Mouse (Mus musculus) T-helper 2 cell (primary cell): ENCODE results near the gene Tctn1.

Experiments used
- in situ Hi-C: fragments of 300-600 bp; cut with MboI, MseI; formaldehyde crosslinking; loops from one replicate; pipeline ENCODE4 v1.15.1; 2025; ENCODE audit warnings: high pct_unique_total_duplicates

Gene Tctn1

DNA sequence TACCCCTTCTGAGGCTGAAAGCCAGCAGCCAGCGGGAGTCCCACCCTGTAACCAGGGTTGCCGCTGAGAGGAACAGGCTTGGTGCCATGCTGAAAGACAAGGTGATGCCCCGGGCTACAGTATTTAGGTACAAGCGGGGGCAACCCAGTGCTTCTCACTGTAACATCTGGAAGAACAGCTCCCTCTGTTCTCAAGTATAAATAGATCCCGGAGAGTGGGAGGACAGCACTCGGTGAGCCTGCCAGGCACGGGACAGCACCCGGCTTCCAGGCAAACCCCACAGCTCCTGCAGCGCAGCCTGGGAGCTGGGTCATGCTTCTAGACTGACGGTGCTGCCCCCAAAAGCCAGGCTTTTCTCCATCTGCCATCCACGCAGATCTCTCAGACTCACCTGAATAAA, 16.7 kb downstream of the Tctn1 start:
- in situ Hi-C loops = no loop called here

DNA sequence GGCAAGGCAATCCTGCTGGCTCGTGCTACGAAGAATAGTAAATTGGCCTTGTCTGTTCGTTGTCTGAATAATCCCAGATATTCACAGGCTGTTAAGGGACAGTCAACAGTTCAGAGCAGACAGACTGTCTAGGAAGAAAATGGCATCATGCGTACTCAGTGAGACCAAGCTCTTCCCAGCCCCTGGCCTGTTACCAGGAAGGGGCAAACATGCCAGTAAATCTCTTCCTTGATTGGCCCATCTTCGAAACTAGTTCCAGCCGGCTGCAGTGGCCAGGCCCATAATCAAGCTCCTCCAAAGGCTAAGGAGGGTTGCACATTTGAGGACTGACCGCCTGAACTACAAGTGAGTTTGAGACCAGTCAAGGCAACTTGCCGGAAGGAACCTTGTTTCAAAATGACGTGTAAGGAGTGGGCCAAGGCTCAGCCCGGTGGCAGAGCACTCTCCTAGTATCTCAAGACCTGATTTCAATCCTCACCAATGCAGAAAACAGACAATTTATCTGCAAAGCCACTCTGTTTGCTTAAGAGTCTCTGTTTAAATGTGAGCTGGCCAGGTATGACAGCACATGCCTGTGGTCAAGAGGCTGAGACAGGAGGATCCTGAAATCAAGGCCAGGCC, 17.6 kb downstream of the Tctn1 start:
- in situ Hi-C loops = no loop called here

DNA sequence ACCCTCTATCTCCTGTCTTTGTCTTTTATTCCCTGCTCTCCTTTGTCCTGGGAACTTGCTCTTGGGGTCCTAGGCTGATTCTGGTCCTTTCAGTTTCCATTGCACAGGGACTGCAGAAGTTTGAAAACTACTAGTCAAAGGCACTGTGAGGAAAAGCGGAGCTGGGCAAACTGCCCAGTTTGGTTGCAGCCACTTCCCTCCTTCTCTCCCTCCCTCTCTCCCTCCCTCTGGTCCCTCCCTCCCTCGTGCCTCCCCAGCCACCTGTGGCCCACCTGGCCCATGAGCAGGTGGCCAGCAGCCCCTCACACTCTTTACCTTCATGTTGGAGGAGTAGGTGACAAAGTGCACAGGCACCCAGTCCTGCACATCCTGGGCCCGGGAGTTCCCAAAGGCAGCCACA, 19.1 kb downstream of the Tctn1 start:
- in situ Hi-C loops = no loop called here

DNA sequence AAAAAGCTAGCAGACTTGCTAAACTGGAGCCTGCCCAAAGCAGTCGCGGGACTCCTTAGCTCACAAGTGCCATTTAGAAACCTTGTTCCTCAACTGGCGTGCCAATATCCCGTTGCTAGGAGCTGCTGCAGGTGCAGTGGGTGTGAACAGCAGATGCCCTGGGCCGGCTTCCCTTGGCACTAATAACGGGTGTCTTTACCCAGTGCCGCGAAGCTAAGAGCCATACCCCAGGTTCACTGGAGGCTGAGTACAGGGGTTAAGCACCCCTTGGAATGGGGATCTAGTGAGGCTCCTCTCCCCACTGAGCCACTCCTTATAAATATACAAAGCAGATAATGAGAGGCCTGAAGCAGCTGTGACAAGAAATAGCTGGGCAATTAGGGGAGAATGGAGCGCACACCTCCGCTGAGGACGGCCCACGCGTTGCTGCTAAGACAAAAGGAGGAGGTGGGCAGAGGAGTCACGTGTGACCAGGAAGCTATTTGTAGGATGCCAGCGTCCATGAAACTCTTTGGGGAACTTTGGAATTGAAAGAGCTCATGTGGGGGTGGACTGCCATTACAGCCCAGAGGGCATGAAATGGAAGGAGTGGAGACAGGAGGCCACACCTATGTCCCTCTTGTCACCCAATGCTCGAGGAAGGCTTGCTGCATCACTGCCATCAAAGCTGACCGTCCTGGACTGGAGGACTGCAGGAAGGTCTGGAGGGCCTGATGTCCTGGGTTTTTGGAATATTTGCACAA, 20.3 kb downstream of the Tctn1 start:
- in situ Hi-C loops = no loop called here

DNA sequence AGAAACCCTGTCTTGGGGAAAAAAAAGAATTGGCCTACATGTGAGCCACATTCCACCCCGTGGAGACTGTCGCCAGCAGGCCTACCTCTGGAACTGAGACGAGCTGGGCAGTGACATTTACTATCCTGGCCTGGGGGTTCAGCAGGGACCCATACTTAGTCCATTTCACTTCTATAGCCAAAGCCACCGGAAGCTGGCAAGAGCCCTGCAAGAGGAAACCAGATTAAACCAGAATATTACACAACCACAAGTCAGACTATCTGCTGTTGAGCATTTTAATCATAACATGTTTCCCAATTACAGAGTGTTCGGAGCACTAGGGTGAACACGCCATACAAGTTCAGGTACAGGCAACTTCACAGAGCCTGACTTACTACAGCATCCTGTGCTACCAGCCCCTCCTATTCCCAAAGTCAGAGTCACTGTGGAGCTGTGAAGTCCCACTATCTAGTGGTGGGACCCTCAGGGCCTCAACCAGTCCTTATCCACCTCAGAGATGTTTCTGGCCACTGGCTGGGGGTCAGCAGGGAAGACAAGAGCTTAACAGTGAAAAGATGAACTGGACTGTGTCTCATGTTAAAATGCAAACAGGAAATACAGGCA, 21.6 kb downstream of the Tctn1 start:
- in situ Hi-C loops = no loop called here

DNA sequence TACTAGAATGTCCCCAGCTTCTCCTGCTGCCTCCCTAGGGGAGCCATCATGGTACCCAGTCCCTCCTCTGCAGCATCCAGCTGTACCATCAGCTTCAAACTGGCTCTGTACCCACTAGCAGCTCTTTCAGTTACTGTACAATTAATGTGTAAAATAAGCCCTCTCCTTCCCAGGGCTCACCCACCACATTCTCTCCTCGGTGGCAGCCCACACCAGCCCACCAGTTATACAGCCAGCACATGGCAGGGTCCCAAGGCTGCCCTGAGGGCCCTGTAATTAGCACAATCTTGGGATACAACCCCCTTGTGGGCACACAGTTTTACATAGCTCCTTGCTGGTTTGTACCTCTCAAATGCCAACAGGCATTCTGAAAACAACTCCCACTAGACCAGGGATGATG, 23.3 kb downstream of the Tctn1 start:
- in situ Hi-C loops = no loop called here

DNA sequence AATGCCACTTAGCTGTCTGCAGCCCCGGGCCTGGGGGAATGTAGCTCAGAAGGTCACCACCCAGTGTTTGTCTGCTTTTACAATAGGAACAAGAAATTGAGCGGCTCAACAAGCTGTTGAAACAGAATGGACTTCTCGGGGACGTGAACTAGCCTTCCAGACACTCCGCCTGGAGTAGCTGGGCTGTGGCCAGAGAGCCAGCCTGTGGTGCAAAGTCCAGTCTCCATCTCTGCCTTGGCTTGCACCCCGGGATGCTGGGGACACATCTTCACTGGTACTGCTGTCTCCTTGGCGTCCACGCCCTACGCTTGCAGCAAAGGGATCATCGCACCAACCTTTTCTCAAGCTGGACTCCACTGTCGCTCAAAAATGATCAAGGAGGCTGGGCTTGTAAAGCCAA, 23.7 kb downstream of the Tctn1 start:
- in situ Hi-C loops = no loop called here

DNA sequence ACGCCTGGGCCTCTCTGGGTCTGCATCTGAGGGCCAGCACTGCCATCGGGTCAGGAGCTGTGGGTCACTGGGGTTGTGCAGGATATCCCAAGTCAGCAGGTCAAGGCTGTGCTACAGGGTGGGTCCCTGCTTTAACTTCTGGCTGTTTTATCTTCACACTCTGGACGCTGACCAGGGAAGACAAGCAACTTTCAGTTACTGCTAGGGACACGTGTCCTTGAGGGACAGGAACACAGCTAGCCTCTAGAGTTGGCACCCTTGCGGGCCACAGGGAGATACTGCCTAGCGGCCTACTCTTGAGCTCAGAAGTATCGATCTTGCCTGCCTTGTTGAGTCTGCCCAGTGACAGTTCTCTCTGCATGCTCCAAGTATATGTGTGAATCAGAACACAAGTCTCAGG, 24.6 kb downstream of the Tctn1 start:
- in situ Hi-C loops = no loop called here

DNA sequence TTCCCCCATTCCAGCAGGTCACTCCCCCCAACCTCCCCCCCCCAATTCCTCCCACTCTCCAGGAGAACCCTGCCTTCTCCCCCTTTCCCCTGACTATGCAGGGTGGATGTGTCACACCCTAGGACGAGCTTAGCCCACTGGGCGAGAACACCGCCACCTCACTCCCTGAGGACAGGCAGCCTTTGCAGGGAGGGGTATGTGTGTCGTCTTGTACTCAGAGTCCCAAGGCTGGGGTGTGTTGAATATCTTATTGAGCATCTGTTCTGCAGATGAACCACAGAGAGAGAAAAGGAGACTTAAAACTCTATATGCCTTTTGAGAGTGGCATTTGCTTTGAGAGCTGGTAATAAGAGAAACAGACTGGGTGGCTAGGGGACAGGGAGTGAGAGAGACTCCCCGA, 27.1 kb downstream of the Tctn1 start:
- in situ Hi-C loops = no loop called here

DNA sequence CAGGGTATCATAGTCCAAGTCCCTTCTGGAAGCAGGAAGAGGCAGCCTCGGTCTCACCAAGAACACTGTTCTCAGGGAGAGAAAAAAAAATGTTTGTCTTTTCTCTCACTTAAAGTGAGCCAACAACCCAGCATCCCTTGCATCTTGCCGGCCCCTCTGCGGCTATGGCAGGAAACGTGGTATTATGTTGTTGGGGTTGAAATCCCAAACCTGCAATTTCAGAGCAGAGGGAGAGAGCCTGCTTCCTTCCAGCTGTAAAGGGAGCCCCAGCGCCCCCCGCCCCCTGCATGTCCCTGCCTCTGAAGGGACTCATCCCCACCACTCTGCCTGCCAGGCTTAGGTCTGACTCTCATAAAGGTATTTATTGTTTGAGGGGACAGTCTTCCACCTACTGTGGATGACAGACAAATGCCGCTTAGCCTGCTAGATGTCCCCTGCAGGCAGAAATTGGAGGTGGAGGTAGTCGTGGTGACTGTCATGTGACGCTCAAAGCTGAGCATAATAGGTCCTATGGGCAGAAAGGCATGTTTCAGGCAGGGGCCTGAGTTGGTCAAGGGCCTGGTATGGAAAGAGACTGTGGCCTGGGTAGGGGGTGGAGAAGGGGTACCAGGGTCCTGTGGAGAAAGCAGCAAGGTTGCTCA, 28.9 kb downstream of the Tctn1 start:
- in situ Hi-C loops = no loop called here

DNA sequence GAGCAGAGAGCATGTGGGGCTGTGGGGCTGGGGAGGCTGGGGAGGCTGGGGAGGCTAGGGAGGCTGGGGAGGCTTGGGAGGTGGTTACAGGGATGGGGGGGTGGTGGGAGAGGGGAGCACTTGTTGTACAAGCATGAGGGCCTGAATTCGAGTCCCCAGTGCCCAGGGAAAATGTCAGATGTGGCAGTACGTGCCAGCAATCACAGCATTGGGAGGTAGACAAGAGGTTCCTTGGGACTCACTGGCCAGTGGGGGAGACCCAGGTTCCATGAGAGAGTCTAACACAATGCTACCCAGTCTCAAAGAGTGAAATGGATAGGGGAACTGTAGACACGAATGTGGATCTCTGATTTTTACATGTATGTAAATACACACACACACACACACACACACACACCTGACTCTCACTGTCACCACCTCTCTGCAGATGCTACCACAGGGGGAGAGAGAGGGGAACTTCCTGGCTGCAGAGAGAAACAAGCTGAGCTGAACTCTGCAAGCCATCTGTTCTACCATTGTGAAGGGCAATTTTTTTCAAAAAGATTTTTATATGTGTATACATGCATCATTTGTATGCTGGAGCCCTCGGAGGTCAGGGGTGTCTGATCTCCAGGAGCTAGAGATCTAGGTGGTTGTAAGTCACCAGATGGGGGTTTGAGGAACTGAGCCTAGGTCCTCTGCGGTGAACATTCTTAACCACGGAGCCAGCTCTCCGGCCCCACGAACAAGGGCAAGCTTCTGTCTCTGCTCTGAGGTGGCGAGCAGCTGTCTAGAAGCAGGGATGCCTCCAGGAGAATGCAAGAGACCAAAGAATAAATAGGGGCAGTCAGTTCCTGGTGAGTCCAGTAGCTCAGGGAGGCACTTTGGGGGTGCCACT, 29.7 kb downstream of the Tctn1 start:
- in situ Hi-C loops = no loop called here

DNA sequence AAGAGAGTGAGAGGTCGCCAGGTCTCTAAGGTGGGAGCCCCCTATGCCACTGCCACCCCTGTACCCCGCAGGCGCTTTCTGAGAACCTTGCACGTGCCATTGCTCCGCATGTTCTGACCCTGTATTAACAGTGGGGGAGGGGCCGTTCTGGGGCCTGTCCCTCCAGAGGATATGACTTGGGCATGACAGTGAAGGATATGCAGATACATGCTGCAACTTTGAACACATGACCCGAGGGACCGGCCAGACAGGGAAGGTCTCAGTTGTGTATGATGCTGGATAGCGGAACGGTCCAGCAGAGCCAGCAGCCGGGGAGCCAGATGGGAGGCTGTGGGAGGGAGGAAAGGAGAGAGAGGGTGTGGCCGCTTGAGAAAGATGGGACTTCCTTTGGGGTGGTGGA, 30.6 kb downstream of the Tctn1 start:
- in situ Hi-C loops = no loop called here

DNA sequence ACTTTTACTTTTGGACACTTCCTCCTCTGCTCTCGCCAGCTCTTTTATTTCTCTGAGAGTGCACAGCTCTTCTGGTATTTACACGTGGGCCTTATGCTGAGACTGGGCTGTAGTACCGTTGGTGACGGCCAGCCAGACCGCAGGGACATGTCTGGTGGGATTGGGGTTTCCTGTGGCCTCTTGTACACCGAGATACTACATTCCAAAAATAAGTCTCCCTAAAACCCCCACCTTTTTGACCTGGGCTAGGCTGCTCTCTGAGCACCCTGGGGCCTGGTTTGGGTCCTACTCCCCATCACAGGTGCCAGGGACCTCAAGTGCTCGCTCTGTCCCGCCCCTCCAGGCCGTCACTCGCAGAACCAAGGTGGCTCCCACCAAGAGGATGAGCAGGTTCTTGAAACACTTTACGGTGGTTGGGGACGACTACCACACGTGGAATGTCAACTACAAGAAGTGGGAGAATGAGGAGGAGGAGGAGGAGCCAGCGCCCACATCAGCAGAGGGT, 31.1 kb downstream of the Tctn1 start:
- in situ Hi-C loops = no loop called here

DNA sequence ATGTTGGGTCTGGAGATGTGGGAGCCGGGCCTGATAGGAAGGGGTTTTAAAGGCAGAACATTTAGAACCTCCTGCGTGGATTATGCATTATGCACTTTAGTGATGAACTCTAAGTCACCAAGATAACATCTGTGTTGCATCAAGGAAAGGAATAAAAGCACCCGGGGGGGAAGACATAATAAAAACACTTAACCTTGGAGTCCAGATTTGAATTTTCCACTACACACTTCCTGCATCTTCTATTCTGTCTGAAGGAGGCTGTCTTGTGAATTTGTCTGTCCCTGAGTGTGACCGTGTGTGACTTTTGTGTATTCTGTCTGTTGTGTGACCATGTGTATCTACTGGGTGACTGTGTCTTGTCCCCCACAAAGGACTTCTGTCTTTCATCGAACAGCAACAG, 32.3 kb downstream of the Tctn1 start:
- in situ Hi-C loops = no loop called here

DNA sequence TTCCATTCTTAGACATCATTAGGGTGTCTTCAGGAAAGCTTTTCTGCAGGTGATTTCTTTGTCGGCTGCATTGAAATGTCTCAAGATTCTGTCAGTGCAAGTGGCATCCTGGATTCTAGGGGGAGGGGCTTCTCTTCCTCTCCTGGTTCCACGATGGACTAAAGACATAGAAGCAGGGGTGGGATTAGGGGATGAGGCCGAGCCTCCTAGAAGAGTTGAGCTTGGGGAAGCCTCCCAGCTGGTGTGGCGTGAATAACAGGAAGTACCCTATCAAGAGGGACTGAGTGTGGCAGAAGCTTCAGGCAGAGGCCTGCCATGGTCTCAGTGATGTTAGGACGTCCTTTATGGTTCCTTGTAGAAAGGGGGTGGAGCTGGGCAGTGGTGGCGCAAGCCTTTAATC, 32.8 kb downstream of the Tctn1 start:
- in situ Hi-C loops = no loop called here

DNA sequence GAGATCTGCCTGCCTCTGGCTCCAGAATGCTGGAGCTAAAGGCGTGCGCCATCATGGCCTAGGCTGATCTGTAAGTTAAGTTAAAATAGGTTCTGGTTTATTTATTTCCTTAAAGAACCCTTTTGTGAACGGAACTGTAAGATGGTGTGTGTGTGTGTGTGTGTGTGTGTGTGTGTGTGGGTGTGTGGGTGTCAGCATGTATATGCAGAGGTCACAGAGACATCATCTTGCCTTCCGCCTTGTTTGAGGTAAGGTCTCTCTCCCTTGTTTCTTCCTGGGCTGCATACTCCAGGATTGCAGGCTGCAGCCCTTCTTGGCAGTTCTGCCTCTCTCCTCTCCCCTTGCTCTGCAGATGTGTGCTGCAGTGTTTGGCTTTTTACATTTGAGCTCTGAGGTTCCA, 33.4 kb downstream of the Tctn1 start:
- in situ Hi-C loops = no loop called here

DNA sequence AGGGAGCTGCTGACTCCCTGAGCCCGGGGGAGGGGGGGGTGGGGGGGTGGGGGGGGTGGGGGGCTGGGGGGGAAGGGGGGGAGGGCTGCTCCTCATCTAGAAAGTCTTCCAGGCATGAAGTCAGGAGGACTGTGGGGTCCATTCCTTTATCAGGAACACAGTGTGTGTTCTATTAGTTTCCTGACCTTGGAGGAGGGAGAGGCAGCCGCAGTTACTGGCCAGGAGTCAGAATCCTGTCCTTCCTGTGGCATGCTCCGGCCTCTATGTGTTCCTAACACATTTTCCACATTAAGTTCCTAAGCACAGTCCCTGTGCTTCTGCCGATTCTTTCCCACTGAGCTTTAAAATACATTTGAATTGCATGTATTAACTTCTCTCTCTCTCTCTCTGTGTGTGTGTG, 35.5 kb downstream of the Tctn1 start:
- in situ Hi-C loops = no loop called here

DNA sequence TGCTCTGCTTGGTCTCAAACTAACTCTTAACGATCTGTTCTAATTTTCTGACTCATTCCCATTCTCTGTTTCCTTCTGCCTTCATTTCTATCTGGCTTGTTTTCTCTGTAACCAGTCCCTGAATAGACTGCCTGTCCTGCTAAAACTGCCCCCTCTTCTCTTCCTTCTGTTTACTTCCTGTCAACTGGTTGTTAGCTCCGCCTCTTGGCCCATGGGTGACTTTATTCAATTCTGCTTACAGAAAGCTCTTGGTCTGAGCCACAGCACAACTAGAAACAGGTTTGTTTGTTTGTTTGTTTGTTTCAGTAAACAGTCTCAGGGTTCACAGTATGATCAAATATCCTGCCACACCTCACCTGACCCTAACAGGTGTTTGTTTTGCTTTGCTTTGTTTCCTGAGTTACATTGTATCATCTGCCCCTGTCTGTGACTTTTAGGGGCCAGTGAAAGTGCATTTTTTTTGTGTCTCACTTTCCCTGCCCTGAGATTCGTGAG, 35.9 kb downstream of the Tctn1 start:
- in situ Hi-C loops = no loop called here

DNA sequence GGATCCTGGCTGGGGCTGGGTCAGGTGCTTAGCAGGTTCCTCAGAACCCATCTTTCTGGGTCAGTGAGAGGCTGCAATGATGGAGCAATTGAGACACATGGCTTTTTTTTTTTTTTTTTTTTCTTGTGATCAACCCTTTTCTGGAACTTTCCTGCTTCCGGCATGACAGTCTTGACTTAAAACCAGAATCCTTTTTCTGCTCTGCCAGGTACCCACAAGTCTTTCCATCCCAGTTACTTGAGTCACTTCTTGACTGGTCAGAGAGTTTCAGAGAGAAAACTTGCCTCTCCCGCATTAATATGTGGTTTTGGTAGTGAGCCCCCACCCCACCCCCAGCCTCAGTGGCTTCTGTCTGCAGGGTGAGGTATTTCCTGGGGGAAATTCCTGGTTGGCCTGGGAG, 40.0 kb downstream of the Tctn1 start:
- in situ Hi-C loops = no loop called here

DNA sequence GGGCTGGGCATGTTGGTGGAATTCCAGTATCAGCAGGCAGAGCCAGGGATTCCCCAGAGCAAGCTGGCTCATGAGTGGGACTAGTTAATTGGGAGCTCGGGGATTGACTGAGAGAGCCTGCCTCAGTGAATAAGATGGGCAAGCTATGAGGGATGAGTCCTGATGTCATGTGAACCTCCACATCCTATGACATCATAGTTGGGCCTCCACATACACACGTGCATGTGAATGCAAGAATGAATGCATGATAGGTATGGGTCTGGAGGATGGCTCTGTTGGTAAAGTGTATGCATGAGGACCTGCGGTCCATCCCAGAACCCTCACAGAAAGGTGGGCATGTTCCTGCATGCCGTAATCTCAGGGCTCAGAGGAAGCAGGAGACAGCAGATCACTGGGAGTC, 43.2 kb downstream of the Tctn1 start:
- in situ Hi-C loops = no loop called here
